Mouse (Mus musculus): Measurements from ENCODE around the gene Hhipl2.

GRCm38 (mm10) chr1:183382621-183383020 lies 35.4 kb upstream of the Hhipl2 start:
- TF ChIP-seq CTCF (IDR thresholded peaks at IDR 0.05; ENCODE audit: extremely low read depth, insufficient read length, insufficient replicate concordance, low read depth, low read length) (no peak), POLR2A (IDR thresholded peaks at IDR 0.05; ENCODE audit: low read depth, low read length) (no peak)

Measured in small intestine, adult 2 months (tissue).